In genomic region chr11:119392001-119392614, GRCm38 (mm10) we compare ENCODE assay signal across 8 mouse cellular contexts. TPM values are rescaled to one million over a fixed set of nuclear protein-coding genes. Genes with fewer than 3 reads are reported as not detected.
A peak's percentile ranks its signal among the peaks of the same experiment; 100 is the strongest.
DNase-seq lines count a peak whose midpoint lies in the region; ATAC-seq and TF ChIP-seq lines count a peak whose summit lies in the region.

No protein-coding gene starts in this region.

- intact Hi-C loops in left cerebral cortex, postnatal 14 days (cut with DNase I), result no loop called here

- no peaks in the 10 kb centered on the region for H3K9me3 ChIP-seq in CH12.LX (replicated peaks; ENCODE audit: low read length)
- no peaks in the 10 kb centered on the region for H3K9me3 ChIP-seq in forebrain, embryonic 14.5 days (replicated peaks; ENCODE audit: control insufficient read depth, low read length)
- no peaks in the 10 kb centered on the region for H3K9me3 ChIP-seq in hindbrain, embryonic 13.5 days
- H3K9me3 ChIP-seq in neural tube, embryonic 15.5 days (replicated peaks), result no peaks in the 10 kb centered on the region

- DNase-seq in CH12.LX (ENCODE audit: extremely low read depth), result peak; percentile 82
- peak; percentile 85 for DNase-seq in adrenal gland, adult 2 months
- no peak for DNase-seq in forebrain, embryonic 14.5 days (ENCODE audit: low spot score)
- peak; percentile 88 for DNase-seq in liver
- peak; percentile 67 for DNase-seq in urinary bladder, postnatal 25 days (ENCODE audit: low spot score)
- DNase-seq in left cerebral cortex, postnatal 14 days (ENCODE audit: low spot score in 2 of 2), result no peak

- 9% methylated on average over 12 of the region's 12 CpGs for WGBS in forebrain, embryonic 14.5 days
- WGBS in hindbrain, embryonic 13.5 days, result 6% methylated on average over 12 of the region's 12 CpGs
- WGBS in neural tube, embryonic 15.5 days, result 10% methylated on average over 12 of the region's 12 CpGs

- peak overlapping the region; percentile 41 for H3K9ac ChIP-seq in CH12.LX (ENCODE audit: insufficient read depth, low read depth)
- H3K9ac ChIP-seq in forebrain, embryonic 14.5 days (ENCODE audit: low read length), result no peak overlapping the region
- H3K9ac ChIP-seq in hindbrain, embryonic 13.5 days, result no peak overlapping the region
- no peak overlapping the region for H3K9ac ChIP-seq in neural tube, embryonic 15.5 days (replicated peaks)

- in situ Hi-C loops in CH12.LX (cut with MboI; ENCODE audit: low pct_ligation_motif_present, low pct_unique_long_range_greater_than_20kb, low sequenced_read_pairs), result no loop called here

- H3K27ac ChIP-seq in CH12.LX (ENCODE audit: insufficient read depth, low read depth), result peak overlapping the region; percentile 26
- H3K27ac ChIP-seq in forebrain, embryonic 14.5 days (ENCODE audit: low read depth, low read length), result no peak overlapping the region
- no peak overlapping the region for H3K27ac ChIP-seq in hindbrain, embryonic 13.5 days
- no peak overlapping the region for H3K27ac ChIP-seq in neural tube, embryonic 15.5 days (replicated peaks)

- peak overlapping the region; percentile 9 to 22 (median 22) for H3K4me3 ChIP-seq in CH12.LX (replicated peaks in 1 of 3; ENCODE audit: low read depth in 2 of 3, low read length in 2 of 3, poor library complexity in 1 of 3)
- H3K4me3 ChIP-seq in forebrain, embryonic 14.5 days (ENCODE audit: low read depth, low read length), result no peak overlapping the region
- H3K4me3 ChIP-seq in hindbrain, embryonic 13.5 days, result no peak overlapping the region
- no peak overlapping the region for H3K4me3 ChIP-seq in neural tube, embryonic 15.5 days (replicated peaks)

- peaks cover 7 to 15% of the 10 kb centered on the region in 2 experiments for H3K36me3 ChIP-seq in CH12.LX (replicated peaks in 1 of 2; ENCODE audit: control insufficient read depth in 1 of 2, insufficient read depth in 1 of 2, low read length in 1 of 2)
- no peaks in the 10 kb centered on the region for H3K36me3 ChIP-seq in forebrain, embryonic 14.5 days (ENCODE audit: control insufficient read depth, insufficient read depth, low read length)
- no peaks in the 10 kb centered on the region for H3K36me3 ChIP-seq in hindbrain, embryonic 13.5 days
- H3K36me3 ChIP-seq in neural tube, embryonic 15.5 days, result no peaks in the 10 kb centered on the region

- H3K4me1 ChIP-seq in CH12.LX (ENCODE audit: control insufficient read depth in 1 of 2, insufficient read depth in 2 of 2), result peaks cover 18 to 36% of the 10 kb centered on the region in 2 experiments
- H3K4me1 ChIP-seq in forebrain, embryonic 14.5 days (ENCODE audit: control insufficient read depth, insufficient read depth, low read length), result no peaks in the 10 kb centered on the region; the same call in 1 of the 2 replicates
- peaks cover 32% of the 10 kb centered on the region for H3K4me1 ChIP-seq in hindbrain, embryonic 13.5 days (replicated peaks)
- H3K4me1 ChIP-seq in neural tube, embryonic 15.5 days, result peaks cover 27% of the 10 kb centered on the region

- ATAC-seq in forebrain, embryonic 14.5 days, result no peak
- no peak for ATAC-seq in hindbrain, embryonic 13.5 days (ENCODE audit: low FRiP score)
- no peak for ATAC-seq in neural tube, embryonic 15.5 days (ENCODE audit: low FRiP score)

- no peak for TF ChIP-seq EP300 in CH12.LX (IDR thresholded peaks at IDR 0.05; ENCODE audit: low read length)

- peaks cover 72% of the 10 kb centered on the region for H3K27me3 ChIP-seq in CH12.LX (replicated peaks)
- peaks cover 70% of the 10 kb centered on the region for H3K27me3 ChIP-seq in forebrain, embryonic 14.5 days (replicated peaks; ENCODE audit: control insufficient read depth, insufficient read depth, low read length)
- peaks cover 95% of the 10 kb centered on the region for H3K27me3 ChIP-seq in hindbrain, embryonic 13.5 days
- peaks cover 87% of the 10 kb centered on the region for H3K27me3 ChIP-seq in neural tube, embryonic 15.5 days (replicated peaks)

- H3K4me2 ChIP-seq in CH12.LX (ENCODE audit: insufficient read depth, low read depth, poor library complexity, severe bottlenecking), result peak overlapping the region; percentile 39
- H3K4me2 ChIP-seq in forebrain, embryonic 14.5 days (ENCODE audit: low read length), result peak overlapping the region; percentile 67; the same call in 1 of the 2 replicates
- peak overlapping the region; percentile 10; the same call in 1 of the 2 replicates for H3K4me2 ChIP-seq in hindbrain, embryonic 13.5 days
- H3K4me2 ChIP-seq in neural tube, embryonic 15.5 days, result peak overlapping the region; percentile 66

- no peak for TF ChIP-seq RAD21 in CH12.LX (IDR thresholded peaks at IDR 0.05; ENCODE audit: low read depth, low read length)

- no peaks in the 10 kb centered on the region for H3K79me2 ChIP-seq in CH12.LX (replicated peaks; ENCODE audit: control insufficient read depth, extremely low read depth, insufficient read depth, poor library complexity, severe bottlenecking)

- TF ChIP-seq CTCF in CH12.LX (conservative IDR thresholded peaks at IDR 0.05 in 1 of 2, IDR thresholded peaks at IDR 0.05 in 1 of 2; ENCODE audit: low read depth in 2 of 2, low read length in 2 of 2), result no peak

- peak; percentile 80 for TF ChIP-seq POLR2A in CH12.LX (IDR thresholded peaks at IDR 0.05; ENCODE audit: low read depth, low read length)

- dilution Hi-C loops in CH12.LX (cut with MboI; ENCODE audit: extremely low pct_ligation_motif_present, extremely low pct_unique_long_range_greater_than_20kb, low sequenced_read_pairs), result no loop called here

TF ChIP-seq in CH12.LX, 34 proteins besides CTCF, POLR2A, EP300 and RAD21 (continues in another document):
- TF ChIP-seq ZC3H11A (IDR thresholded peaks at IDR 0.05; ENCODE audit: low read depth, low read length), result no peak
- no peak for TF ChIP-seq GABPA (IDR thresholded peaks at IDR 0.05; ENCODE audit: insufficient replicate concordance, low read depth, low read length)
- no peak for TF ChIP-seq MAFK (IDR thresholded peaks at IDR 0.05; ENCODE audit: insufficient replicate concordance, low read length)
- TF ChIP-seq MAZ (IDR thresholded peaks at IDR 0.05; ENCODE audit: low read depth, low read length), result peak; percentile 61; the same call in 1 of the 2 replicates
- TF ChIP-seq PAX5 (IDR thresholded peaks at IDR 0.05; ENCODE audit: low read length), result no peak
- TF ChIP-seq NELFE (IDR thresholded peaks at IDR 0.05; ENCODE audit: low read depth, low read length), result peak; percentile 67; the same call in 1 of the 2 replicates
- TF ChIP-seq CHD2 (IDR thresholded peaks at IDR 0.05; ENCODE audit: low read length), result no peak
- no peak for TF ChIP-seq BHLHE40 (IDR thresholded peaks at IDR 0.05; ENCODE audit: low read depth, low read length)
- TF ChIP-seq E2F4 (IDR thresholded peaks at IDR 0.05; ENCODE audit: insufficient replicate concordance, low read depth, low read length), result no peak
- no peak for TF ChIP-seq JUN (IDR thresholded peaks at IDR 0.05; ENCODE audit: insufficient read depth, low read depth, low read length)
- no peak for TF ChIP-seq CHD1 (IDR thresholded peaks at IDR 0.05; ENCODE audit: low read depth, low read length)
- TF ChIP-seq SMC3 (IDR thresholded peaks at IDR 0.05; ENCODE audit: low read depth, low read length), result no peak
- TF ChIP-seq TCF12 (IDR thresholded peaks at IDR 0.05; ENCODE audit: low read depth, low read length), result 0 out of 2 replicates have a peak, but pooled peaks have one; percentile 58
- 0 out of 2 replicates have a peak, but pooled peaks have one; percentile 10 for TF ChIP-seq UBTF (IDR thresholded peaks at IDR 0.05; ENCODE audit: low read depth, low read length)
- no peak for TF ChIP-seq USF1 (IDR thresholded peaks at IDR 0.05; ENCODE audit: low read depth, low read length)
- TF ChIP-seq MYC (IDR thresholded peaks at IDR 0.05; ENCODE audit: low read depth, low read length), result 0 out of 2 replicates have a peak, but pooled peaks have one; percentile 27
- 0 out of 2 replicates have a peak, but pooled peaks have one; percentile 14 for TF ChIP-seq IRF4 (IDR thresholded peaks at IDR 0.05; ENCODE audit: low read depth, low read length)
- TF ChIP-seq ELF1 (IDR thresholded peaks at IDR 0.05; ENCODE audit: low read depth, low read length), result peak; percentile 64
- TF ChIP-seq JUND (conservative IDR thresholded peaks at IDR 0.05; ENCODE audit: low read depth, low read length), result no peak

RNA-seq across cellular contexts. Expression of gene Rnf213, which starts 0.8 kb away (rescaled TPM):
- total RNA-seq in CH12.LX (2012; rRNA removed) (12.4 and 23.2 TPM in 2 replicates), CH12.LX (2014; rRNA removed) (3.6 and 4.2 TPM in 2 replicates)
- polyA plus RNA-seq in CH12.LX (2012; ENCODE audit: insufficient read length, low read depth), result 8.2 and 11.2 TPM in 2 replicates
- 10 to 100 TPM; 20.8 to 27.3 TPM for total RNA-seq in adrenal gland, adult 2 months (2021)
- polyA plus RNA-seq in adrenal gland, adult 2 months (2012; rRNA removed), result 11.4 and 12.5 TPM in 2 replicates
- 1.3 and 1.5 TPM in 2 replicates for polyA plus RNA-seq in forebrain, embryonic 14.5 days (2014; fragmentation: Nextera tagmentation; extraction: Ambion mirVana)
- polyA plus RNA-seq in hindbrain, embryonic 13.5 days (2015; fragmentation: Nextera tagmentation; extraction: Ambion mirVana), result 0.70 and 0.94 TPM in 2 replicates
- polyA plus RNA-seq in neural tube, embryonic 15.5 days (2015; fragmentation: Nextera tagmentation; extraction: Ambion mirVana), result 1.1 and 3.9 TPM in 2 replicates
- 1 to 10 TPM; 2.8 TPM for total RNA-seq in left cerebral cortex, postnatal 14 days (2021)

RNA-seq across cellular contexts. Expression of gene Slc26a11, which starts 36.8 kb away (rescaled TPM):
- 2.7 and 3.3 TPM in 2 replicates for total RNA-seq in CH12.LX (2012; rRNA removed)
- 1.4 and 1.9 TPM in 2 replicates for total RNA-seq in CH12.LX (2014; rRNA removed)
- polyA plus RNA-seq in CH12.LX (2012; ENCODE audit: insufficient read length, low read depth), result 1.6 and 2.6 TPM in 2 replicates
- 1 to 10 TPM; 5.1 to 6.9 TPM for total RNA-seq in adrenal gland, adult 2 months (2021)
- polyA plus RNA-seq in adrenal gland, adult 2 months (2012; rRNA removed), result 22.6 and 26.9 TPM in 2 replicates
- polyA plus RNA-seq in forebrain, embryonic 14.5 days (2014; fragmentation: Nextera tagmentation; extraction: Ambion mirVana), result 2.5 and 3.8 TPM in 2 replicates
- polyA plus RNA-seq in hindbrain, embryonic 13.5 days (2015; fragmentation: Nextera tagmentation; extraction: Ambion mirVana), result 4.8 and 5.3 TPM in 2 replicates
- polyA plus RNA-seq in neural tube, embryonic 15.5 days (2015; fragmentation: Nextera tagmentation; extraction: Ambion mirVana), result 5.8 and 7.3 TPM in 2 replicates
- 1 to 10 TPM; 3.5 to 5.4 TPM for total RNA-seq in left cerebral cortex, postnatal 14 days (2021)

RNA-seq across cellular contexts. Expression of gene Sgsh, which starts 36.8 kb away (rescaled TPM):
- total RNA-seq in CH12.LX (2012; rRNA removed) (9.6 and 10.6 TPM in 2 replicates), CH12.LX (2014; rRNA removed) (3.2 and 3.9 TPM in 2 replicates)
- polyA plus RNA-seq in CH12.LX (2012; ENCODE audit: insufficient read length, low read depth), result 5.9 and 12.2 TPM in 2 replicates
- total RNA-seq in adrenal gland, adult 2 months (2021), result 10 to 100 TPM; 19.6 to 22.4 TPM
- 74.4 and 92.1 TPM in 2 replicates for polyA plus RNA-seq in adrenal gland, adult 2 months (2012; rRNA removed)
- 2.7 TPM in 2 replicates for polyA plus RNA-seq in forebrain, embryonic 14.5 days (2014; fragmentation: Nextera tagmentation; extraction: Ambion mirVana)
- polyA plus RNA-seq in hindbrain, embryonic 13.5 days (2015; fragmentation: Nextera tagmentation; extraction: Ambion mirVana), result 4.7 and 5.5 TPM in 2 replicates
- polyA plus RNA-seq in neural tube, embryonic 15.5 days (2015; fragmentation: Nextera tagmentation; extraction: Ambion mirVana), result 4.7 and 5.6 TPM in 2 replicates
- total RNA-seq in left cerebral cortex, postnatal 14 days (2021), result 1 to 10 TPM; 3.5 to 4.3 TPM

Comparison
In these comparisons a context has a peak if more than half of its experiments do, and no peak if none do; other contexts are left out.
1. DNase-seq: peak in CH12.LX (single experiment), adrenal gland, adult 2 months (single experiment), liver (single experiment) and urinary bladder, postnatal 25 days (single experiment); none in forebrain, embryonic 14.5 days (single experiment) and left cerebral cortex, postnatal 14 days (0 of 2).
2. H3K4me2 ChIP-seq: peak in every context shown above with its lines; median percentile 67 in forebrain, embryonic 14.5 days; 66 in neural tube, embryonic 15.5 days; 39 in CH12.LX; 10 in hindbrain, embryonic 13.5 days.
3. H3K4me3 ChIP-seq: peak in CH12.LX (3 of 3); none in forebrain, embryonic 14.5 days (single experiment), hindbrain, embryonic 13.5 days (single experiment) and neural tube, embryonic 15.5 days (single experiment).